8 mouse cellular contexts compared by ENCODE assay signal in genomic region chr9:108935991-108936390, GRCm38 (mm10). TPM values are rescaled to one million over a fixed set of nuclear protein-coding genes. Genes with fewer than 3 reads are reported as not detected.
DNase-seq lines count a peak whose midpoint lies in the region; ATAC-seq and TF ChIP-seq lines count a peak whose summit lies in the region.

No protein-coding gene starts in this region.

- intact Hi-C loops in left cerebral cortex, adult 2 months (cut with DNase I), result loop anchor here (5.0 kb wide), 1 partner anchor 184 kb away; no protein-coding TSS in a partner anchor

- H3K27ac ChIP-seq in neural tube, embryonic 11.5 days (ENCODE audit: low read depth, low read length), result no peak overlapping the region
- no peak overlapping the region; the same call in 1 of the 2 replicates for H3K27ac ChIP-seq in liver, embryonic 15.5 days (replicated peaks)
- H3K27ac ChIP-seq in stomach, embryonic 16.5 days (ENCODE audit: low read length), result no peak overlapping the region
- H3K27ac ChIP-seq in left cerebral cortex, adult 2 months, result no peak overlapping the region

- H3K9me3 ChIP-seq in neural tube, embryonic 11.5 days (ENCODE audit: control insufficient read depth, low read length), result no peaks in the 10 kb centered on the region
- H3K9me3 ChIP-seq in liver, embryonic 15.5 days (replicated peaks), result no peaks in the 10 kb centered on the region
- no peaks in the 10 kb centered on the region for H3K9me3 ChIP-seq in stomach, embryonic 16.5 days (replicated peaks; ENCODE audit: control insufficient read depth, low read length)

- ATAC-seq in neural tube, embryonic 11.5 days (ENCODE audit: insufficient read depth, low FRiP score, low TSS enrichment), result peak; percentile 18; the same call in 1 of the 2 replicates
- peak; percentile 1 to 4; a peak in 1 of 4 replicates for ATAC-seq in hematopoietic stem cell, adult 5-6 weeks (replicated peaks in 1 of 2; ENCODE audit: insufficient read depth in 1 of 2, low FRiP score in 2 of 2, low TSS enrichment in 1 of 2, low read depth in 1 of 2, poor library complexity in 2 of 2, severe bottlenecking in 2 of 2)
- no peak for ATAC-seq in liver, embryonic 15.5 days (ENCODE audit: insufficient read depth)
- no peak for ATAC-seq in stomach, embryonic 16.5 days (ENCODE audit: insufficient read depth, low FRiP score)

- peak overlapping the region; percentile 86 for H3K4me3 ChIP-seq in neural tube, embryonic 11.5 days (ENCODE audit: low read depth, low read length)
- H3K4me3 ChIP-seq in liver, embryonic 15.5 days (replicated peaks), result peak overlapping the region; percentile 93
- H3K4me3 ChIP-seq in stomach, embryonic 16.5 days (replicated peaks; ENCODE audit: low read length), result no peak overlapping the region
- no peak overlapping the region for H3K4me3 ChIP-seq in left cerebral cortex, adult 2 months

- 0 out of 2 replicates have a peak overlapping the region, but pooled peaks have one; percentile 12 for H3K4me2 ChIP-seq in neural tube, embryonic 11.5 days (ENCODE audit: low read depth)
- H3K4me2 ChIP-seq in liver, embryonic 15.5 days, result peak overlapping the region; percentile 51
- H3K4me2 ChIP-seq in stomach, embryonic 16.5 days (ENCODE audit: low read depth, low read length), result peak overlapping the region; percentile 2; the same call in 1 of the 2 replicates

- DNase-seq in neural tube, embryonic 11.5 days (ENCODE audit: low spot score), result no peak
- DNase-seq in neural tube, embryonic 10.5 days (ENCODE audit: extremely low spot score, low spot score), result no peak
- DNase-seq in cerebellum, adult 9-10 months, result no peak
- DNase-seq in left cerebral cortex, adult 2 months (ENCODE audit: extremely low spot score in 1 of 2, low spot score in 2 of 2), result no peak
- no peak for DNase-seq in right cerebral cortex, adult 2 months (ENCODE audit: low spot score in 2 of 2)

- TF ChIP-seq CTCF in left cerebral cortex, adult 2 months (IDR thresholded peaks at IDR 0.05), result no peak

- WGBS in neural tube, embryonic 11.5 days, result 21% methylated on average over 3 of the region's 3 CpGs
- 10% methylated on average over 3 of the region's 3 CpGs for WGBS in liver, embryonic 15.5 days (ENCODE audit: insufficient replicate concordance)
- 12% methylated on average over 3 of the region's 3 CpGs for WGBS in stomach, embryonic 16.5 days

- H3K36me3 ChIP-seq in neural tube, embryonic 11.5 days (ENCODE audit: control insufficient read depth, insufficient read depth, low read length), result peaks cover 8% of the 10 kb centered on the region
- H3K36me3 ChIP-seq in liver, embryonic 15.5 days (replicated peaks), result peaks cover 33% of the 10 kb centered on the region
- peaks cover 16% of the 10 kb centered on the region; the same call in 1 of the 2 replicates for H3K36me3 ChIP-seq in stomach, embryonic 16.5 days (ENCODE audit: control insufficient read depth, insufficient read depth, low read length)

- H3K9ac ChIP-seq in neural tube, embryonic 11.5 days (ENCODE audit: low read length), result no peak overlapping the region
- H3K9ac ChIP-seq in liver, embryonic 15.5 days, result no peak overlapping the region
- no peak overlapping the region for H3K9ac ChIP-seq in stomach, embryonic 16.5 days (ENCODE audit: low read length)

- 0 out of 2 replicates have a peak, but pooled peaks cover 2% of the 10 kb centered on the region for H3K4me1 ChIP-seq in neural tube, embryonic 11.5 days (ENCODE audit: control insufficient read depth, insufficient read depth, low read length)
- H3K4me1 ChIP-seq in liver, embryonic 15.5 days (replicated peaks), result peaks cover 22% of the 10 kb centered on the region
- H3K4me1 ChIP-seq in stomach, embryonic 16.5 days (ENCODE audit: control insufficient read depth, insufficient read depth, low read length), result peaks cover 4% of the 10 kb centered on the region

- H3K27me3 ChIP-seq in neural tube, embryonic 11.5 days (ENCODE audit: control insufficient read depth, insufficient read depth, low read length), result no peaks in the 10 kb centered on the region
- H3K27me3 ChIP-seq in liver, embryonic 15.5 days, result no peaks in the 10 kb centered on the region
- no peaks in the 10 kb centered on the region for H3K27me3 ChIP-seq in stomach, embryonic 16.5 days (ENCODE audit: control insufficient read depth, insufficient read depth, low read length)

RNA-seq across cellular contexts. Expression of gene Uqcrc1, which starts 0.4 kb away (rescaled TPM):
- polyA plus RNA-seq in neural tube, embryonic 11.5 days (2014; fragmentation: Nextera tagmentation; extraction: Ambion mirVana), result 439 and 457 TPM in 2 replicates
- 163 and 254 TPM in 2 replicates for total RNA-seq in hematopoietic stem cell, adult 5-6 weeks (2017)
- 316 and 353 TPM in 2 replicates for polyA plus RNA-seq in liver, embryonic 15.5 days (2015; fragmentation: Nextera tagmentation; extraction: Ambion mirVana)
- 482 and 516 TPM in 2 replicates for polyA plus RNA-seq in stomach, embryonic 16.5 days (2015; fragmentation: Nextera tagmentation; extraction: Ambion mirVana)
- 100 to 1,000 TPM; 358 to 364 TPM for total RNA-seq in left cerebral cortex, adult 2 months (2021)

RNA-seq across cellular contexts. Expression of gene Col7a1, which starts 17.4 kb away (rescaled TPM):
- 0.69 and 1.2 TPM in 2 replicates for polyA plus RNA-seq in neural tube, embryonic 11.5 days (2014; fragmentation: Nextera tagmentation; extraction: Ambion mirVana)
- 1.0 TPM in 1 of 2 replicates, not detected in the other for total RNA-seq in hematopoietic stem cell, adult 5-6 weeks (2017)
- polyA plus RNA-seq in liver, embryonic 15.5 days (2015; fragmentation: Nextera tagmentation; extraction: Ambion mirVana), result 0.33 and 0.60 TPM in 2 replicates
- 6.0 and 8.5 TPM in 2 replicates for polyA plus RNA-seq in stomach, embryonic 16.5 days (2015; fragmentation: Nextera tagmentation; extraction: Ambion mirVana)
- total RNA-seq in left cerebral cortex, adult 2 months (2021), result 1 to 10 TPM; 2.8 to 4.0 TPM

RNA-seq across cellular contexts. Expression of gene Tmem89, which starts 21.6 kb away (rescaled TPM):
- polyA plus RNA-seq in neural tube, embryonic 11.5 days (2014; fragmentation: Nextera tagmentation; extraction: Ambion mirVana), result not detected in 2 replicates
- 0.65 TPM in 1 of 2 replicates, not detected in the other for total RNA-seq in hematopoietic stem cell, adult 5-6 weeks (2017)
- not detected in 2 replicates for polyA plus RNA-seq in liver, embryonic 15.5 days (2015; fragmentation: Nextera tagmentation; extraction: Ambion mirVana)
- polyA plus RNA-seq in stomach, embryonic 16.5 days (2015; fragmentation: Nextera tagmentation; extraction: Ambion mirVana), result 0.27 TPM in 1 of 2 replicates, not detected in the other
- total RNA-seq in left cerebral cortex, adult 2 months (2021), result not detected

RNA-seq across cellular contexts. Expression of gene Ucn2, which starts 49.8 kb away (rescaled TPM):
- polyA plus RNA-seq in neural tube, embryonic 11.5 days (2014; fragmentation: Nextera tagmentation; extraction: Ambion mirVana), result not detected in 2 replicates
- total RNA-seq in hematopoietic stem cell, adult 5-6 weeks (2017), result not detected in 2 replicates
- 0.07 TPM in 1 of 2 replicates, not detected in the other for polyA plus RNA-seq in liver, embryonic 15.5 days (2015; fragmentation: Nextera tagmentation; extraction: Ambion mirVana)
- 0.31 and 0.40 TPM in 2 replicates for polyA plus RNA-seq in stomach, embryonic 16.5 days (2015; fragmentation: Nextera tagmentation; extraction: Ambion mirVana)
- under 1 TPM; 0.40 to 0.41 TPM for total RNA-seq in left cerebral cortex, adult 2 months (2021)

RNA-seq across cellular contexts. Expression of gene Pfkfb4, which starts 55.6 kb away (rescaled TPM):
- 14.4 and 14.6 TPM in 2 replicates for polyA plus RNA-seq in neural tube, embryonic 11.5 days (2014; fragmentation: Nextera tagmentation; extraction: Ambion mirVana)
- 15.3 and 40.1 TPM in 2 replicates for total RNA-seq in hematopoietic stem cell, adult 5-6 weeks (2017)
- 3.9 and 4.5 TPM in 2 replicates for polyA plus RNA-seq in liver, embryonic 15.5 days (2015; fragmentation: Nextera tagmentation; extraction: Ambion mirVana)
- polyA plus RNA-seq in stomach, embryonic 16.5 days (2015; fragmentation: Nextera tagmentation; extraction: Ambion mirVana), result 10.2 and 11.2 TPM in 2 replicates
- total RNA-seq in left cerebral cortex, adult 2 months (2021), result 10 to 100 TPM; 15.8 to 17.7 TPM

Comparison
In these comparisons a context has a peak if more than half of its experiments do, and no peak if none do; other contexts are left out.
1. ATAC-seq: peak in neural tube, embryonic 11.5 days (single experiment) and hematopoietic stem cell, adult 5-6 weeks (2 of 2); none in liver, embryonic 15.5 days (single experiment) and stomach, embryonic 16.5 days (single experiment).
2. H3K4me3 ChIP-seq: peak in neural tube, embryonic 11.5 days (single experiment) and liver, embryonic 15.5 days (single experiment); none in stomach, embryonic 16.5 days (single experiment) and left cerebral cortex, adult 2 months (single experiment).
3. Peak in every context shown above with its lines, with median percentiles within 50 percentile points of each other: H3K4me2 ChIP-seq.